Mouse (Mus musculus) liver, adult 2 months (tissue): ENCODE measurements around the gene Trip13. TPM values are rescaled to one million over a fixed set of nuclear protein-coding genes. Genes with fewer than 3 reads are reported as not detected.

Experiments used
- DNase-seq: peaks from one replicate; pipeline ENCODE4 v3.0.0-alpha.2; 2011; ENCODE audit warnings: low read depth, low spot score; ENCODE audit errors: extremely low read depth
- H3K27ac ChIP-seq: fragments of 200-500 bp; replicated peaks from 2 replicates; pipeline ENCODE4 v1.5.1; 2012; ENCODE audit warnings: low read depth, mild to moderate bottlenecking, control low read depth, inconsistent platforms, low read length; ENCODE audit not compliant: insufficient read depth
- H3K27me3 ChIP-seq: fragments of 200-500 bp; 2 replicates; pipeline ENCODE4 v1.6.1; 2012; ENCODE audit warnings: mild to moderate bottlenecking, moderate library complexity, low read length, inconsistent platforms; ENCODE audit not compliant: control insufficient read depth, insufficient read depth
- H3K36me3 ChIP-seq: fragments of 200-500 bp; 2 replicates; pipeline ENCODE4 v1.6.1; 2012; ENCODE audit warnings: low read length, inconsistent platforms; ENCODE audit not compliant: control insufficient read depth, insufficient read depth
- H3K4me1 ChIP-seq: fragments of 200-500 bp; 2 replicates; pipeline ENCODE4 v1.6.1; 2011; ENCODE audit warnings: low read length; ENCODE audit not compliant: control insufficient read depth, insufficient read depth
- H3K4me3 ChIP-seq: fragments of 200-500 bp; 2 replicates; pipeline ENCODE4 v1.5.1; 2011; ENCODE audit warnings: low read depth, mild to moderate bottlenecking, control low read depth, low read length, moderate library complexity; ENCODE audit not compliant: insufficient read depth
- H3K79me2 ChIP-seq: fragments of 200-500 bp; 2 replicates; pipeline ENCODE4 v1.6.1; 2012; ENCODE audit warnings: inconsistent platforms, mild to moderate bottlenecking, low read length, moderate library complexity; ENCODE audit not compliant: control insufficient read depth, insufficient read depth
- H3K9ac ChIP-seq: fragments of 200-500 bp; 2 replicates; pipeline ENCODE4 v1.6.1; 2012; ENCODE audit warnings: low read depth, mild to moderate bottlenecking, control low read depth, inconsistent platforms, low read length
- CTCF ChIP-seq: fragments of 200-500 bp; IDR thresholded peaks from 2 replicates; pipeline ENCODE4 v1.5.1; 2011; ENCODE audit warnings: low read depth, low read length, control low read depth
- POLR2A ChIP-seq: fragments of 200-500 bp; IDR thresholded peaks from 2 replicates; pipeline ENCODE4 v1.6.1; 2011; ENCODE audit warnings: low read length, control low read depth; ENCODE audit not compliant: insufficient read depth; ENCODE audit errors: extremely low read depth
- WGBS: fragments of 180-500 bp; shearing (Covaris S2); methylation state at CpG from one replicate; pipeline ENCODE4 v1.1.7; 2018; 5-methylcytosine and 5-hydroxymethylcytosine counted together
- polyA plus RNA-seq: library from polyadenylated mRNA; depleted of rRNA; stranded (reverse); fragments of >200 nt; gene quantifications from 2 replicates; pipeline ENCODE4 v1.2.3, GENCODE M21; 2012
- total RNA-seq: library from RNA; depleted of rRNA; stranded (reverse); fragments of >200 nt; gene quantifications from 2 replicates; pipeline ENCODE4 v1.2.3, GENCODE M21; 2014

The Trip13 gene
- total and polyA plus RNA-seq, 2 experiments, result 0.24 to 0.37 TPM

DNA sequence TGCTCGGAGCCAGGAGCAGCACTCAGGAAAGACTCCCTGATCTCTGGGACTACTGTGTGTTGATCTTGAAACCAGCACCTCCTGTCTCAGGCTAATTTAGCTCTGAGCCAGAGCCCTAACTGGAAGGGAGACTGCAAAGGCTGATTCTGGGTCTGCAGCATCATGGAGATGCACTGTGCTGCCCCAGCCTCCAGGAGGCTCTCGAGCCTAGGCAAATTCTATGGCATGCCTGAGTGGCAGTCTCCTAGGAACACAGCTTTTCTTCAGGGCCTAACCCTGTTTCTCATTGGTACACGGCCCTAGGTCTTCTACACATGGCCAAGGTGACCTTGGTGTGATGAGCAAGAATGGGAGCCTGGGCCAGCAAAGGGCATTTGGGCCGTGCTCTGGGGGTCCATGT lies 23.6 kb upstream of the Trip13 start:
- H3K9ac ChIP-seq, result no peak overlapping the region
- H3K36me3 ChIP-seq, result peaks cover 11% of the 10 kb centered on the region
- no peak overlapping the region for H3K4me3 ChIP-seq
- TF ChIP-seq CTCF (0 out of 2 replicates have a peak, but pooled peaks have one; percentile 31), POLR2A (no peak)
- no peak overlapping the region for H3K27ac ChIP-seq
- H3K27me3 ChIP-seq, result no peaks in the 10 kb centered on the region
- H3K79me2 ChIP-seq, result no peaks in the 10 kb centered on the region
- DNase-seq, result no peak
- 90% methylated on average over 4 of the region's 4 CpGs for WGBS
- H3K4me1 ChIP-seq, result no peaks in the 10 kb centered on the region

DNA sequence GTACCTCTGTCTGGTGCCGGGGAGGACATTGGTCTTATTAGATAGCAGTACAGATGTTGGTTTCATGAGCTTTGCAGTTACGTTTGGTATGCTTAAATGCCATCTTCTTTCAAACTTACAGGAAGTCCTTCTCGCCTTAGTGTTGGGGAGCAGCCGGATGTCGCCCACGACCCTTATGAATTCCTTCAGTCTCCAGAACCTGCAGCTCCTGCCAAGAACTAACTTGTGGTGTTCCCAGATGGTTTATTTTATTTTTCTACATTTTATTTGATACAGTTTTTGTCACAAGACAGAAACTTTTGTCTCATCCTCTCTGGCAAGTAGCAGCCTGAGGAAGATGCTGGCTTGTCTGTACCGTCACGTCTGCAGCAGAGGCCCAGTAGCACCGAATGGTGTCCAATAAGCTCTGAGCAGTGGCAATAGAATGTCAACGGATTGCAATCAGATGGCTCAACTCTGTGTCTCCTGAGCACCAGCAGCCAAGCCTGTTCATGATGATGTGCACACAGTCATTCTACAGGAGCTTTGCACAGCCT lies 22.6 kb upstream of the Trip13 start:
- TF ChIP-seq CTCF, result no peak
- TF ChIP-seq POLR2A, result no peak
- Histone ChIP-seq H3K27ac (no peak overlapping the region), H3K27me3 (no peaks in the 10 kb centered on the region), H3K36me3 (peaks cover 14% of the 10 kb centered on the region), H3K79me2 (no peaks in the 10 kb centered on the region), H3K4me3 (no peak overlapping the region), H3K4me1 (no peaks in the 10 kb centered on the region), H3K9ac (no peak overlapping the region)
- DNase-seq, result no peak
- whole genome bisulfite sequencing, result 89% methylated on average over 10 of the region's 10 CpGs

DNA sequence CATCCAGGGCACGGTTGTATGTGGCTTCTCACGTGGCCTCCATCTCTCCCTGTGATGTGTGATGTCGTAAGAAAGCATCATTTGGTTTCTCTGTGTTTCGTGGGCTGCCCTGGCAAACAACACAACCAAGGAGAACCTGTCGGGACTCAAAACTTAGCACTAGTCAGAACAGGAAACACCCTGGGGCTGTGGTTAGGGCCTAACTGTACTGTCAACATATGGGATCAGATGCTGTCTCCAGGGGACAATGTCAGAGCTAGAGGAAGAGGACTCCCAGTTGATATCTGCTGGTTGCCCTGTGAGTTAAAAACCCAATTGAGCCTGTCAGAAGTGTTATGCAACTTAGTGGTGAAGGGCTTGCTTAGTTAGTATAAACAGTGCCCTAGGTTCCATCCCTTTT lies 17.9 kb upstream of the Trip13 start:
- H3K27me3 ChIP-seq, result no peaks in the 10 kb centered on the region
- H3K36me3 ChIP-seq, result peaks cover 28% of the 10 kb centered on the region
- TF ChIP-seq CTCF, result no peak
- no peak for TF ChIP-seq POLR2A
- no peaks in the 10 kb centered on the region for H3K79me2 ChIP-seq
- no peak overlapping the region for H3K9ac ChIP-seq
- H3K4me1 ChIP-seq, result no peaks in the 10 kb centered on the region
- no peak for DNase-seq
- H3K27ac ChIP-seq, result no peak overlapping the region
- no peak overlapping the region for H3K4me3 ChIP-seq
- WGBS, result 89% methylated on average over 5 of the region's 5 CpGs

DNA sequence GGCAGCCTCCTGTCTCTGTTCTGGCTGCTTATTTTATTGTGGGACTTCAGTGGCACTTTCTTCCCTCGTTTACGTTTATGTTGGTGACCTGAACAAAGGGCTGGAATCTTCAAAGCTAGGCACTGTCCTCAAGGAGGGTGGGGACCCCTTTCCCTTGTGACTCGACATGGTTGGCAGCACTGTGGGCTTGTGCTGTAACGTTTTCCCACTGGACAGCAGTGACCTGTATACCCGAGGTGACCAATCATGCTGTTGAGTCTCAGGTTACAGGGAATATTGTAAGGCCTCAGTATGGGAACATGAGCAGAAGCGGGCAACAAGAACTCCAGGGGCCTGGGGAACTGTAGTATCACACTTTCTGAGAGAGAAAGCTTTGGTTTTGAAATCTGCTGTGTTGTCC lies 17.1 kb upstream of the Trip13 start:
- no peak overlapping the region for H3K9ac ChIP-seq
- H3K27me3 ChIP-seq, result no peaks in the 10 kb centered on the region
- TF ChIP-seq POLR2A (no peak), CTCF (no peak)
- H3K36me3 ChIP-seq, result peaks cover 28% of the 10 kb centered on the region
- no peaks in the 10 kb centered on the region for H3K4me1 ChIP-seq
- no peak overlapping the region for H3K4me3 ChIP-seq
- H3K79me2 ChIP-seq, result no peaks in the 10 kb centered on the region
- 94% methylated on average over 6 of the region's 6 CpGs for WGBS
- no peak for DNase-seq
- H3K27ac ChIP-seq, result no peak overlapping the region

DNA sequence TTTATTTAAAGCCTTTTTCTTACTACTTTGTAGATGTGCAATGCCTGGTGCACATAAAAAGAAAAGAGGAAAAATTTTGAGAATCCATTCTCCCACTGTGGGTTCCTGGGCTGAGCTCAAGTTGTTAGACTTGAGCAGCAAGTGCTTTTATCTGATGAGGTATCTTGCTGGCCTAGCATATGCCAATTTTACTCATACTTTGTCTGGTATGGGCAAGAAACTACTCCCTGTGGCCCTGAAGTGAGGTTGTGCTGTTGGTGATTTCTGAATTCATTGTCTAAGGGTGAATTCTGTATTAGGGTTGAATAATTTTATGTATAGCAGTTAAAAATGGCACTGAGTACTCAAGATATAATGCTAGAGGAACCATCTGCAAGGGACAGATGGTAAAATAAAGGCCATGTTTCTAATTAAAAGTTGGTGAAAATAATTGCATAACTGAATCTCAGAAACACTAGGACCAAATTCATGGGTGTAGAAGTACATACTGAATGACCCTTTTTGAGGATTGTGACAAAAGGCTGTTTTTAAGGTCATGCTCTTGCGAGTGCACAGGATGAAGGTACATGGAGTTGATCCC lies 16.1 kb upstream of the Trip13 start:
- no peaks in the 10 kb centered on the region for H3K27me3 ChIP-seq
- H3K4me1 ChIP-seq, result no peaks in the 10 kb centered on the region
- TF ChIP-seq CTCF, result no peak
- no peak for TF ChIP-seq POLR2A
- no peak overlapping the region for H3K4me3 ChIP-seq
- no peak overlapping the region for H3K27ac ChIP-seq
- H3K36me3 ChIP-seq, result peaks cover 27% of the 10 kb centered on the region
- H3K9ac ChIP-seq, result no peak overlapping the region
- no peak for DNase-seq
- H3K79me2 ChIP-seq, result no peaks in the 10 kb centered on the region
- 97% methylated on average over 1 of the region's 1 CpGs for WGBS

DNA sequence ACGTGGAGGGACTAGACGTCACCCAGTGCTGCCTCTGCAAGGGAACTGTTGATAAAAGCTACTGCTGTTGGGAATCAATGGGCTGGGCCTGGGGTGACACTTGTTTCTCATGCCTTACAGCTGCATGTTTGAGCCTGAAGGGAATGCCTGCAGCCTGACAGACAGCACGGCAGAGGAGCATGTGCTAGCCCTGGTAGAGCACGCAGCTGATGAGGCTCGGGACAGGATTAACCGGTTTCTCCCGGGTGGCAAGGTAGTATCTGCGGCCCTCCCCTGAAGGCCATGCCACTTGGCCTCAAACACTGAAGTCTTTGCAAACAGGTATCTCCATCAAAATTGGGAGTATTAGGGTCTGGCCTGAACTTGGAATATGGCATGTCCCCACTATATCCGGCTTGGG lies 7.0 kb upstream of the Trip13 start:
- H3K36me3 ChIP-seq, result peaks cover 32% of the 10 kb centered on the region
- 97% methylated on average over 9 of the region's 9 CpGs for WGBS
- no peaks in the 10 kb centered on the region for H3K4me1 ChIP-seq
- no peak overlapping the region for H3K9ac ChIP-seq
- TF ChIP-seq CTCF, result no peak
- TF ChIP-seq POLR2A, result no peak
- no peaks in the 10 kb centered on the region for H3K79me2 ChIP-seq
- H3K4me3 ChIP-seq, result no peak overlapping the region
- H3K27ac ChIP-seq, result no peak overlapping the region
- H3K27me3 ChIP-seq, result no peaks in the 10 kb centered on the region
- no peak for DNase-seq
